Mouse (Mus musculus) adrenal gland, postnatal 25 days (tissue): Measurements from ENCODE around the gene Acrbp. TPM values are rescaled to one million over a fixed set of nuclear protein-coding genes. Genes with fewer than 3 reads are reported as not detected.
"Not testable (repeated sequence)": the region's sequence is repeated elsewhere in the genome, so short reads cannot be mapped to it uniquely, and the experiment has no call there.

Experiments
- DNase-seq: peaks from one replicate; pipeline ENCODE4 v3.0.0; 2021; ENCODE audit warnings: mixed read lengths
- long read RNA-seq: library from polyadenylated mRNA; stranded (forward); transcript quantifications from one replicate; pipeline ENCODE4 v2.0.0, GENCODE M21; 2021
- total RNA-seq: library from RNA; stranded (reverse); gene quantifications from 2 replicates; pipeline ENCODE4 v1.2.3, GENCODE M21; 2021

Acrbp gene
- total RNA-seq: 10.4 and 11.7 TPM in 2 replicates
- long read RNA-seq, partial matches to known transcripts: 0 of 1 reads
- long read RNA-seq, other reads (novel, unspliced or antisense): 1 of 1 reads

DNA sequence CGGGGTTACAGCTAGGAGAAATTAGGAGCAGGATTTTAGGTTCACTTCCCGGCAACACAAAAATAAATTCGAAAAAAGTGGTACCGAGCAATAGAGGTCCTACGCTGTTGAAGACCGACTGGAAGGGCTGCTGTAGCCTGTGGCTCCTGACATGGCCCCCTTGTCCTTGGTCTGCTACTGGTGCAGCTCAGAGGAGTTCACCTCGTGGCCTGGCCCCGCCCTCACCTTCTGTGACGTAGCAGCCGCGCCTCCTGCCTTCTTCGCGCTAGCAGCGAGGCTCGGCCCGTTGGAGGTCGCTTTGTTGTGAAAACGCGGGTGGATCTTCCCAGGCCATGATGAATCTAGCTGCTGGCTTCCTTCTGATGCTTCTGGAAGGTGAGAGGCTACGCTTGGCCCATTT lies at the start of gene Acrbp:
Acrbp (plus strand) TSS at position 12 of the 400 bp plus-strand sequence.
- no peak for DNase-seq

DNA sequence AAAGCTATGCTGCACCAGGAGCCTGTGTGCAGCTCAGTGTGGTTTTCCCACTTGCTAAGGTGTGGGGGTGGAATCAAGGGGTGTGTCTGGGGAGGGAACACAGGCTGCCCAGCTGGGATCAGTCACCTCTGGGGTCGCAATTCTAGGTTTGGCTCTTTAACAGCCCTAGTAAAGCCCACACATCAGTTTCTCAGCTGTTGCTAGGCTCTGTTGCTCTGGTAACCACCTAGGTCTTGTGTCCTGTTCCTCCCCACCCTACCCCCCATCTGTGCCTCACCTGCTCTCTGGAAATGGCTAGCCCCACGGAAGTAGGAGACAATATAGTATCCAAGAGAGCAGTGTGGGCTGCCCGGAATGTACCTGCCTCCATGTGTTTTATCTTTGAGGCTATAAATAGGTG lies 45.8 kb upstream of the Acrbp start:
- DNase-seq: no peak

GRCm38 (mm10) chr6:125005086-125005485 lies 44.4 kb upstream of the Acrbp start:
- no peak for DNase-seq

- no peak for DNase-seq
Observed at GRCm38 (mm10) chr6:125008060-125008459, 41.4 kb upstream of the Acrbp start.

DNA sequence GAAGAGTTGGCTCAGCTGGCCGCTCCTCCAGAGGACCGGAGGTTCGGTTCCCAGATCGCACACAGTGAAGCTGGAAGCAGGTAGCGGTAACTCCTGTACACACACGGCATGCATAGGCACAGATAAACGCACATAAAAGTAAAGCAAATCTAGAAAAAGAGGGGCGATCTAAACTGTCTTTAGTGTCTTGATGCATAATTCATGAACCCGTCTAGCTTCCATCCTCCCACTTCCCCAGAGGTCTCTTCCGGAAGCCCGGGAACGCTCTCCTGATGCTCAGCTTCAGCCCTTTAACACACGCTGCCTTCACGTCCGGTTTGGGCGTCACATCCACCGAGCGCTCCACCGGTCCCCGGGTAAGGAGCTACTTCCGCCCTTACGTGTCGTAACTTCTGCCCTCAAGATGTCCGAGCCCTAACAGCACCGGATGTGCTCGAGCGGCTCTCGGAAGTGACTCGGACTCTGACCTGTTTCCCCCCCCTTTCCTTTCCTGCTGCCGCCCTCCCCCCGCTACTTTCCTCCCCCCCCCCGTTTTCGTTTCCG lies 40.8 kb upstream of the Acrbp start:
- peak; percentile 93 for DNase-seq

GRCm38 (mm10) chr6:125009129-125009180 lies 40.5 kb upstream of the Acrbp start, which contains the start of gene Zfp384:
TSS of gene Zfp384 (plus strand) at chr6:125009145.
- no peak for DNase-seq

- peak; percentile 88 for DNase-seq
Observed at GRCm38 (mm10) chr6:125009181-125010073, 40.1 kb upstream of the Acrbp start.

- no peak for DNase-seq
Observed at GRCm38 (mm10) chr6:125017682-125018081, 31.8 kb upstream of the Acrbp start.

DNA sequence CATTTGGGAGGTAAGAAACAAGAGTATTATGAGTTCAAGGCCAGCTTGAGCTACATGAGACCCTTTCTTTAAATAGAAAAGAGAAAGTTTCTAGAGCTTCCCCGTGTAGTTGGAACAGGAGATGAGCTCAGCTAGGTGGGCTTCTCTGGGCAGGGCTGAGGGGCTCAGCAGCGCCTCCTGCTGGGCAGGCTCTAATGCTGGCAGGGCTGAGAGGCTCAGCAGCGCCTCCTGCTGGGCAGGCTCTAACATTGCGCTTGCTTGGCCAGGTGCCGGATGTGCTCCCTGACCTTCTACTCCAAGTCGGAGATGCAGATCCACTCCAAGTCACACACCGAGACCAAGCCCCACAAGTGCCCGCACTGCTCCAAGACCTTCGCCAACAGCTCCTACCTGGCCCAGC lies 19.0 kb upstream of the Acrbp start:
- DNase-seq: peak; percentile 51

DNA sequence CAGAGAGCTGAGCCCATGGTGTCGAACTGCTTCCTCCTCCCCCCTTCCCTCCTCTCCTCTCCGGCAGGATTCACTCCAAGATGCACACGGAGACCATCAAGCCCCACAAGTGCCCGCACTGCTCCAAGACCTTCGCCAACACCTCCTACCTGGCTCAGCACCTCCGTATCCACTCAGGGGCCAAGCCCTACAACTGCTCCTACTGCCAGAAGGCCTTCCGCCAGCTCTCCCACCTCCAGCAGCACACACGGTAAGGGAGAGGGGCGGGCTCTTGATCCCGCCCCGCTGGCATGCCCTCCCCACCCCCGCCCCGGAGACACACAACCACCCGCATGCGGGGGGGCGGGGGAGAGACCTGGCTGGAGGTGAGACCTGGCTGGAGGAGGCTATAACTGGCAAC lies 17.9 kb upstream of the Acrbp start:
- DNase-seq: no peak

DNA sequence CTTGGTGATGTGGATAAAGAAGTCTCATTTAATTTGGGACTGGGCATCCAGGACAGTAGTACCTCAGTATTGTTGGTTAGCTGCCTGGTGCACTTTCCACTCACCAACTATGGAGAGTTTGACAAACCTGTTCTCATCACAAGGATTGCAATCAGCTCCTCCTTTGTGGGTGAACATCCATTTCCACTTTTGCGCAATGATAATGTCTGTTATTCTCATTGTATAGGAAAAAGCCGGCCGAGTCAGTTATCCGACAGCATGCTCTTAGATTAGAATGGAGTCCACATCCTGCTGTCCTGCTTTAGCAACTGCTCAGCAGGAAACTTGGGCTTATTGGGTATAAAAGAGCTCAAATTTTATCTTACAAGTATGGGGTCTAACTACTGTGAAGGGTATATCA lies 10.8 kb upstream of the Acrbp start:
- no peak for DNase-seq

GRCm38 (mm10) chr6:125039131-125039530 lies 10.4 kb upstream of the Acrbp start:
- no peak for DNase-seq

- peak; percentile 86 for DNase-seq
Observed at GRCm38 (mm10) chr6:125039533-125040153, 9.8 kb upstream of the Acrbp start, which contains the start of gene Ing4. TSS of gene Ing4 (plus strand) at chr6:125039760.

DNA sequence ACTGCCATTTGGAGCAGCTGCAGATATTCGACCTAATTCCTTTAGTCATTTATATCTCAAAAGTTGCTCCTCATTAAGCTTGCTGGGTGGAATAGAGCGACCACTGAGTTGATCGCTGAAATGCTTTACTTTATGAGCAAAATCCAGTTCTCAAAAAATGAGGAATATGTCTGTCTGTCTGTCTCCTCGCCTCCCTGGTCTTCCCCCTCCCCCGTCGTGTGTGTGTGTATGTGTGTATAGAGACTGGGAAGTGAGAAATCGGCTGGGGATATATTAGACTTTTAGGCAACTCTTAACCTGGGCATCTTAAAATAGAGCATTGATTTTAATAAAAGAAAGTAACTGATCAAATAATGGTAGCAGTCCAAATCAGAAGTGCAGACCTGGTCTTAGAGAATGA lies 9.3 kb upstream of the Acrbp start:
- no peak for DNase-seq

GRCm38 (mm10) chr6:125041047-125041446 lies 8.4 kb upstream of the Acrbp start:
- DNase-seq: no peak

- no peak for DNase-seq
Observed at GRCm38 (mm10) chr6:125042081-125042480, 7.4 kb upstream of the Acrbp start.

GRCm38 (mm10) chr6:125046691-125047090 lies 2.8 kb upstream of the Acrbp start:
- DNase-seq: peak; percentile 82

GRCm38 (mm10) chr6:125051237-125051636 lies 1.7 kb downstream of the Acrbp start:
- DNase-seq: no peak

DNA sequence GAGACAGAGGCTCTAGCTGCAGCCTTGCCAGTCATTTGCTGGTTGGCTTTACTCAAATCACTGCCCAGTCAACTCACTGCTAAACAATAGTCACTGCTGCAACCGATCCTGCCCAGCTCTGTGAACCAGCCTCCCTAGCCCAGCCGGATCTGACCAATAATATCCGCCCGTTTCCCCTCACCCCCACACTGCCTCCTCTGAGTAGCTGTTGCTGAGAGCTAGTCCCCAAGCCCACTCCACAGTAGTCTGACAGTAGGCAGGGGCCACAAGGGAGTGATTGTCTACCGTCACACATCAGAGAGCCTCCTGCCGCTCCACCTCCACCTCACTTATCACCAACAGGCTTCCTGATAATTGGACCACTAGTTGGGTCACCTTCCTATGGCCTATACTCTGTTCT lies 12.0 kb downstream of the Acrbp start:
- no peak for DNase-seq

DNA sequence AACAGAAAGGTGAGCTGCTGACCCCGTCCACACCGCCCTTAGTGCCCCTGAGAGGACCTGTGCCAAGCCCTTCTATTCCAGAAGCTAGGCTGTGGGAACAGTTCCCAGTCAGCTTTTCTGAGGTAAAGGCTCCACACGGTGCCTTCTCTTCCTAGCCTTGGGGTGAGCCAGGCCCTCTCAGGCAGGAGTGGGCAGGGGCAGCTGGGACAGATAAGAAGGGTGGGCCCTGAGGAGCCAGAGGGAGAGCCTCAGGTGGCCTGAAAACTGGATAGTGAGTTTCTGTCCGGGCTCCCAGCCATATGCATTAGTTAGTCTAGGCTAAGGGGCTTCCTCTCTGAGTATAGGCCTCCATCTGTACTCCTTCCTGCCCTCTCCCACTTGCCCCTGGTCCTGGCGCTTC lies 13.0 kb downstream of the Acrbp start:
- no peak for DNase-seq

DNA sequence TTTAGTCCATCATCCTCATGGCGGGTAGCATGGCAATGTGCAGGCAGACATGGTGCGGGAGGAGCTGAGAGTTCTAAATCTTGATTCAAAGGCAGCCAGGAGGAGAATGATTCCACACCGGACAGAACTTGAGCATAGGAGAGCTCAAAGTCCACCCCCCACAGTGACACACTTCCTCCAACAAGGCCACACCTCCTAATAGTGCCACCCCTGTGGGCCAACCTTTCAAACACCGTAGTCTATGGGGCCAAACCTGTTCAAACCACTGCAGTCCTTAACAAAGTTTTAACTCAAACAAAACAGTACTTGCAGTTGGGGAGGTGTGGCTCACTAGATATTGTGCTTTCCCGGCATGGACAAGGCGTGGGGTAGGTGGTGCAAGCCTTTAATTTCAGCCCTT lies 14.4 kb downstream of the Acrbp start:
- DNase-seq: no peak

DNA sequence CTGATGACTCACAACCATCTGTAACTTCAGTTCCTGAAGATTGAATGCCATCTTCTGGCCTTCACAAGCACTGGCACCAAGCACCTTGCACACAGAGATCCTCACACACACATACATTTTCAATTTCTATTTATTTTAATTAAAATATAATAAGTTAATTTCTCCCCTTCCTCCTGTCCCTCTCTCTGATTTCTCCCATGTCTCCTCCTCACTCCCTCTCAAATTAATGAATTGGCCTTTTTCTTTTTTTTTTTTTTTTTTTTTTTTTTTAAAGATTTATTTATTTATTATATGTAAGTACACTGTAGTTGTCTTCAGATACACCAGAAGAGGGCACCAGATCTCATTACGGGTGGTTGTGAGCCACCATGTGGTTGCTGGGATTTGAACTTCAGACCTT lies 15.7 kb downstream of the Acrbp start:
- not testable (repeated sequence) for DNase-seq

- no peak for DNase-seq
Observed at GRCm38 (mm10) chr6:125067571-125067995, 18.1 kb downstream of the Acrbp start, which contains the start of gene Lpar5. TSS of gene Lpar5 (plus strand) at chr6:125067920.
